Mouse (Mus musculus): ENCODE results near the gene Pla2g12b. TPM values are rescaled to one million over a fixed set of nuclear protein-coding genes. Genes with fewer than 3 reads are reported as not detected.

Gene Pla2g12b
- polyA plus RNA-seq, 1 experiment from 2014 or later, result 13.1 TPM

DNA sequence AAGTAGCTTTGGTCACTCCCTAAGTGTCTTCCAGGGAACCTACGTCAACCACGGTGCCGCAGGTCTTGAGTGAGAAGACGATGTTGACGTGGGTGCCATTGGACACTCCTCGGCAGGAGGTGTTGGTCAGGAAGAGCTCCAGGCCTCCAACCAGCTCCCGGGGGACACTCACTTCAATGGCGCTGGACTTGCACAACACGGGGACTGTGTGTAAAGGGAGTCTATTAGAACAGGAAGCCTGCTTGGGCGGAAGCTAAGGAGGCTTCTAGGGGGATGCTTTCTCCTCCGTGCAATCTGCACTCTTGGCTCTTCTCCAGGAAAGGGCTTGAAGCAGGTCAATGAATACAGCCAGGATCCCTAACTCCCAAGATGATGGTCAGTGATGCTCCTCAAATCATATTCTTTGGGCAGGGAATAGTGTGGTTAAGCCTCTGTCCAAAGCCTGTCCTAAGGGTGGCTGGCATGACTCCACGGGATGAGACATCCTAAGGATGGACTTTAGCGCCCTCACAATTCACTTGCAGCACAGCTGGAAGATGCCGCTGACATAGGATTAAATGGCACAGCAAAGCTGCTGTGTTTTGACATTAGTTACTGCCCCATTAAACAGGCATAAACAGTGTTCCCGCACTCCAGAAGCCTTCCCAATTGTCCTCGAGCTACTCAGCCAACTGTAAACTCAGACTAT, 26.1 kb downstream of the Pla2g12b start:
- no peaks in the 10 kb centered on the region for H3K36me3 ChIP-seq (ENCODE audit: control insufficient read depth, insufficient read depth, low read length)
- whole genome bisulfite sequencing, result 72% methylated on average over 16 of the region's 16 CpGs
- no peak overlapping the region for H3K27ac ChIP-seq (ENCODE audit: low read length)
- H3K27me3 ChIP-seq (ENCODE audit: control insufficient read depth, insufficient read depth, low read length), result no peaks in the 10 kb centered on the region
- no peak for ATAC-seq (ENCODE audit: insufficient read depth, low FRiP score)
- no peaks in the 10 kb centered on the region for H3K4me1 ChIP-seq (ENCODE audit: control insufficient read depth, insufficient read depth, low read length)
- no peak overlapping the region for H3K4me2 ChIP-seq (ENCODE audit: low read depth, low read length)
- H3K9me3 ChIP-seq (replicated peaks; ENCODE audit: control insufficient read depth, low read length), result no peaks in the 10 kb centered on the region
- H3K4me3 ChIP-seq (replicated peaks; ENCODE audit: low read length), result no peak overlapping the region
- H3K9ac ChIP-seq (ENCODE audit: low read length), result no peak overlapping the region

- Histone ChIP-seq H3K9ac (ENCODE audit: low read length) (no peak overlapping the region), H3K4me3 (replicated peaks; ENCODE audit: low read length) (no peak overlapping the region), H3K9me3 (replicated peaks; ENCODE audit: control insufficient read depth, low read length) (no peaks in the 10 kb centered on the region), H3K36me3 (ENCODE audit: control insufficient read depth, insufficient read depth, low read length) (no peaks in the 10 kb centered on the region), H3K27ac (ENCODE audit: low read length) (no peak overlapping the region), H3K4me2 (ENCODE audit: low read depth, low read length) (no peak overlapping the region), H3K4me1 (ENCODE audit: control insufficient read depth, insufficient read depth, low read length) (no peaks in the 10 kb centered on the region), H3K27me3 (ENCODE audit: control insufficient read depth, insufficient read depth, low read length) (no peaks in the 10 kb centered on the region)
- WGBS, result 49% methylated on average over 6 of the region's 6 CpGs
- ATAC-seq (ENCODE audit: insufficient read depth, low FRiP score), result no peak
Measured at GRCm38 (mm10) chr10:59430701-59431218, 27.3 kb downstream of the Pla2g12b start.

DNA sequence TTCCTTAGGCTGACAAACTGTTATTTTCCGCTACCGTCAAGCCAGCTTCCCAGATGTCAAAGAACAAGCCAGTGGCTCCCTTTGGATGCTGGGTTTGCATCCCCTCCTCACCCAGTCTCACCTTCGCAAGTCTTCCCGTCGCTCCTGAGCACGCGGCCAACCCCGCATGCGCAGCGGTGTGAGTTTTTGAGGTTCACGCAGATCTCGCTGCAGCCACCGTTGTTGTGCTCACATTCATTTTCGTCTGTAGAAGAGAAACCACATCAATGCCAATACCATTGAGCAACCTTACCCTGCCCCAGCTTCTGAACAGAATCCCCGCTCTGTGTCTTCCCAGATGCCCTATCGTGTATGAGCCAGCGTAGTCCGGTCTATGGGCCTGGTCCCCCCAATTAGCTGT, 32.3 kb downstream of the Pla2g12b start:
- H3K4me1 ChIP-seq (ENCODE audit: control insufficient read depth, insufficient read depth, low read length), result peaks cover 6% of the 10 kb centered on the region; the same call in 1 of the 2 replicates

GRCm38 (mm10) chr10:59438651-59439050, 35.2 kb downstream of the Pla2g12b start:
- no peaks in the 10 kb centered on the region for H3K36me3 ChIP-seq (ENCODE audit: control insufficient read depth, insufficient read depth, low read length)
- H3K9me3 ChIP-seq (replicated peaks; ENCODE audit: control insufficient read depth, low read length), result no peaks in the 10 kb centered on the region
- no peak for ATAC-seq (ENCODE audit: insufficient read depth, low FRiP score)
- H3K27me3 ChIP-seq (ENCODE audit: control insufficient read depth, insufficient read depth, low read length), result no peaks in the 10 kb centered on the region
- no peak overlapping the region for H3K27ac ChIP-seq (ENCODE audit: low read length)
- WGBS, result 92% methylated on average over 12 of the region's 12 CpGs
- H3K4me2 ChIP-seq (ENCODE audit: low read depth, low read length), result no peak overlapping the region
- no peak overlapping the region for H3K4me3 ChIP-seq (replicated peaks; ENCODE audit: low read length)
- H3K9ac ChIP-seq (ENCODE audit: low read length), result no peak overlapping the region
- H3K4me1 ChIP-seq (ENCODE audit: control insufficient read depth, insufficient read depth, low read length), result peaks cover 6% of the 10 kb centered on the region; the same call in 1 of the 2 replicates

More for the DNA sequence above, 32.3 kb downstream of the Pla2g12b start:
- 94% methylated on average over 18 of the region's 18 CpGs for WGBS
- H3K9ac ChIP-seq (ENCODE audit: low read length), result no peak overlapping the region
- H3K27me3 ChIP-seq (ENCODE audit: control insufficient read depth, insufficient read depth, low read length), result no peaks in the 10 kb centered on the region
- no peak overlapping the region for H3K4me2 ChIP-seq (ENCODE audit: low read depth, low read length)
- H3K27ac ChIP-seq (ENCODE audit: low read length), result no peak overlapping the region
- no peak overlapping the region for H3K4me3 ChIP-seq (replicated peaks; ENCODE audit: low read length)
- ATAC-seq (ENCODE audit: insufficient read depth, low FRiP score), result no peak
- no peaks in the 10 kb centered on the region for H3K36me3 ChIP-seq (ENCODE audit: control insufficient read depth, insufficient read depth, low read length)
- no peaks in the 10 kb centered on the region for H3K9me3 ChIP-seq (replicated peaks; ENCODE audit: control insufficient read depth, low read length)

DNA sequence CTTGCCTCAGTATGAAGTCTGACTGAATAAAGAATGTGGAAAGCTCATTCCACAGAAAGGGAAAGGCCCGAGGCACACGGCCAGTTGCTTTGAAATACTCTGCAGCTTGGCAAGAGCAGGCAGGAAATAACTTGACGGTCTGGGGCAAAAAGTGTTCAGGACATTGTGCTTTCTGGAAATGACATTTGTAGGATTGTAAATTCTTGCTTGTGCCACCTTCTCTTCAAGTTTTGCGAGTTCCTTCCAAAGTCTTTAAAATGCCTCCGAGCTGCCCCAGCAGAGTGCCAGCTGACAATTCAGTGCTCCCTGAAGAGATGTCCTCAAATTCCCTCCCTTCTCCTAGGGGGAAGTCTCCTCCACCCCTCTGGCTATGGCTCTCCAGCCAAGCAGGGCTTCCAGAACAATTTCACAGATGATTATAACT, 36.1 kb downstream of the Pla2g12b start:
- no peak overlapping the region for H3K27ac ChIP-seq (ENCODE audit: low read length)
- no peak overlapping the region for H3K4me2 ChIP-seq (ENCODE audit: low read depth, low read length)
- no peak for ATAC-seq (ENCODE audit: insufficient read depth, low FRiP score)
- peaks cover 6% of the 10 kb centered on the region; the same call in 1 of the 2 replicates for H3K4me1 ChIP-seq (ENCODE audit: control insufficient read depth, insufficient read depth, low read length)
- no peak overlapping the region for H3K9ac ChIP-seq (ENCODE audit: low read length)
- 46% methylated on average over 5 of the region's 5 CpGs for WGBS
- no peaks in the 10 kb centered on the region for H3K36me3 ChIP-seq (ENCODE audit: control insufficient read depth, insufficient read depth, low read length)
- H3K27me3 ChIP-seq (ENCODE audit: control insufficient read depth, insufficient read depth, low read length), result no peaks in the 10 kb centered on the region
- no peak overlapping the region for H3K4me3 ChIP-seq (replicated peaks; ENCODE audit: low read length)
- H3K9me3 ChIP-seq (replicated peaks; ENCODE audit: control insufficient read depth, low read length), result no peaks in the 10 kb centered on the region

DNA sequence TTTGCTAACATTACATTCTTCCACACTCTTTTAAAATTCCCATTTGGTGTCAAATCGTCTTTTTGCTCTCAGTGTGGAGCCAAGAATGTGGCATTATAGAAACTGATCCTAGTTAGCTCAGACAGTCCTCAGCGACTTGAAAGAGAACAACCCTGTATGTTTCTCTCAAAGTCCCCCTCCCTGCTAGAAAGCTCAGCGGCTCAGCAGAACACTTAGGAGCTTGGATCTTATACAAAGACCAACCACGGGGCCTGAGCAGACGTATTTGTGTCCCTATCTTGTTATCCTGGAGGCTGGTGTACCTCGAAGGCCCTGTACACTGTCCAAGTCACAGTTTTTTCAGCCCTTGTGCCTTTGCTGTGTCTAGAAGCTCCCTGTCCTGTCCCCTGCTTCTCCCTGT, 36.7 kb downstream of the Pla2g12b start:
- Histone ChIP-seq H3K27ac (ENCODE audit: low read length) (no peak overlapping the region), H3K27me3 (ENCODE audit: control insufficient read depth, insufficient read depth, low read length) (no peaks in the 10 kb centered on the region), H3K4me1 (ENCODE audit: control insufficient read depth, insufficient read depth, low read length) (peaks cover 6% of the 10 kb centered on the region; the same call in 1 of the 2 replicates), H3K9me3 (replicated peaks; ENCODE audit: control insufficient read depth, low read length) (no peaks in the 10 kb centered on the region), H3K4me3 (replicated peaks; ENCODE audit: low read length) (no peak overlapping the region), H3K9ac (ENCODE audit: low read length) (no peak overlapping the region), H3K36me3 (ENCODE audit: control insufficient read depth, insufficient read depth, low read length) (no peaks in the 10 kb centered on the region), H3K4me2 (ENCODE audit: low read depth, low read length) (no peak overlapping the region)
- ATAC-seq (ENCODE audit: insufficient read depth, low FRiP score), result no peak
- WGBS, result 51% methylated on average over 6 of the region's 6 CpGs

DNA sequence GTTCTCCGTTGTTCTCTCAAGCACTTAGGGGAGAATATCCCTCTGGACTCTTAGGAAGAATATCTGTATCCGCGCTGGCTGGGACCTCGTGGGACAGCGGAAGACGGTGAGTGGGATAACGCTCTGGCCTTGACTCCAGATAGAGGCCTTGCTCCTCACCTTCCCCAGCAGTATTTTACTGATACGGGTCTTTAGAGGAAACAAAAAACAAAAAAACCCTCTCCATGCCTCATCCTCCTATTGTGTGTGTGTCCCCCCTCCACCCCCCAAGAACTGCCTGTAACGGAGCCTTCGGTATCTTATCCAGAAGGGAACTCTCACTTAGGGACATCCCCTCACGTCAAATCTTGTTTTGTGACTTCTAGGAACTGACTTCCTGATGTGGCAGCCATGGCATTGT, 38.3 kb downstream of the Pla2g12b start, which contains the start of gene Oit3:
Gene Oit3, minus strand, starts transcription at position 44 of the 400 bp plus-strand sequence.
- H3K4me1 ChIP-seq (ENCODE audit: control insufficient read depth, insufficient read depth, low read length), result peaks cover 6% of the 10 kb centered on the region; the same call in 1 of the 2 replicates
- H3K9ac ChIP-seq (ENCODE audit: low read length), result no peak within 1 kb of the TSS
- no peak for ATAC-seq (ENCODE audit: insufficient read depth, low FRiP score)
- no peak within 1 kb of the TSS for H3K27ac ChIP-seq (ENCODE audit: low read length)
- no peaks in the 10 kb centered on the region for H3K27me3 ChIP-seq (ENCODE audit: control insufficient read depth, insufficient read depth, low read length)
- WGBS, result 78% methylated on average over 11 of the region's 11 CpGs
- no peak within 1 kb of the TSS for H3K4me3 ChIP-seq (replicated peaks; ENCODE audit: low read length)
- no peak within 1 kb of the TSS for H3K4me2 ChIP-seq (ENCODE audit: low read depth, low read length)
- H3K9me3 ChIP-seq (replicated peaks; ENCODE audit: control insufficient read depth, low read length), result no peaks in the 10 kb centered on the region
- H3K36me3 ChIP-seq (ENCODE audit: control insufficient read depth, insufficient read depth, low read length), result no peaks in the 10 kb centered on the region

DNA sequence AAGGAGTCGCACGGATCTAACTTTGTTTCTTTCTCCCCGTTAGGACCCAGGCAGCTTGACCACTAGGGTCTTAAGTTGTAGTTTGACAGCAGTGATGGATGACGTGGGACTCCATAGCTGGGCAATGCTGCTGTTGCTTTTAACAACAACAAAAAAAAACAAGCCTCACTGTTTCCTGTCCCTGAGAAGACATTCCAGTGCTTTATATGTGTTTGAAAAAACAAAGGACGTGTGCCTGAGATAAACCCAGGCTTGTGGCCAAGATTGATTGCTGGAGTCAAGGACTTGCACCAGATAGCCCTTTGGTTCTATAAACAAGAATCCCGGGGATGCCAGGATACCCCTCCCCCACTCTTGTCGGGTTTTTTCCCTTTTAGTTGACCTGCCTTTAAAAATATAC, 39.8 kb downstream of the Pla2g12b start:
- H3K27ac ChIP-seq (ENCODE audit: low read length), result no peak overlapping the region
- no peak overlapping the region for H3K4me2 ChIP-seq (ENCODE audit: low read depth, low read length)
- H3K9ac ChIP-seq (ENCODE audit: low read length), result no peak overlapping the region
- H3K27me3 ChIP-seq (ENCODE audit: control insufficient read depth, insufficient read depth, low read length), result no peaks in the 10 kb centered on the region
- no peak overlapping the region for H3K4me3 ChIP-seq (replicated peaks; ENCODE audit: low read length)
- no peaks in the 10 kb centered on the region for H3K9me3 ChIP-seq (replicated peaks; ENCODE audit: control insufficient read depth, low read length)
- no peak for ATAC-seq (ENCODE audit: insufficient read depth, low FRiP score)
- 8% methylated on average over 7 of the region's 7 CpGs for WGBS
- H3K36me3 ChIP-seq (ENCODE audit: control insufficient read depth, insufficient read depth, low read length), result no peaks in the 10 kb centered on the region
- H3K4me1 ChIP-seq (ENCODE audit: control insufficient read depth, insufficient read depth, low read length), result peaks cover 6% of the 10 kb centered on the region; the same call in 1 of the 2 replicates

DNA sequence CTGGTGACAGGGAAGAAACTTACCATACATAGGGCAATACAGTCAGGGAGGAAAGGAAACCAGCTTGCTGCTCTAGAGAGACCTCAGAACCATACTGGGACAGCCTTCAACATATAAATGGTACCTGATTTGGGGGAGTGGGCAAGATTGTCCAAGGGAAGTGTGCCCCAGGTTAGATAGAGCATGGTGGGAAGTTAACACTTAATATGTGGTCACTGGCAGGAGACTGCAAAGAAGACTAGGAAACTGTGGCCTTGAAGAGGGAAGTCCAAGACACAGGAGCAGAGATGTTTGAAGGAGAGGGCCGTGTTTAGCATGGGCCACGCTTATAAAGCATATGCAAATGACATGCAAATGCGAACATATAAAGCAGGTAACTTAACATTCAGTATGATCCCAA, 40.6 kb downstream of the Pla2g12b start:
- Histone ChIP-seq H3K4me3 (replicated peaks; ENCODE audit: low read length) (no peak overlapping the region), H3K36me3 (ENCODE audit: control insufficient read depth, insufficient read depth, low read length) (no peaks in the 10 kb centered on the region), H3K9ac (ENCODE audit: low read length) (no peak overlapping the region), H3K4me1 (ENCODE audit: control insufficient read depth, insufficient read depth, low read length) (peaks cover 6% of the 10 kb centered on the region; the same call in 1 of the 2 replicates), H3K27ac (ENCODE audit: low read length) (no peak overlapping the region), H3K27me3 (ENCODE audit: control insufficient read depth, insufficient read depth, low read length) (no peaks in the 10 kb centered on the region), H3K4me2 (ENCODE audit: low read depth, low read length) (no peak overlapping the region), H3K9me3 (replicated peaks; ENCODE audit: control insufficient read depth, low read length) (no peaks in the 10 kb centered on the region)
- no peak for ATAC-seq (ENCODE audit: insufficient read depth, low FRiP score)
- 65% methylated on average over 3 of the region's 3 CpGs for WGBS

Measured in stomach, embryonic 16.5 days (tissue).